7 mouse cellular contexts compared by ENCODE assay signal in the genomic region with DNA sequence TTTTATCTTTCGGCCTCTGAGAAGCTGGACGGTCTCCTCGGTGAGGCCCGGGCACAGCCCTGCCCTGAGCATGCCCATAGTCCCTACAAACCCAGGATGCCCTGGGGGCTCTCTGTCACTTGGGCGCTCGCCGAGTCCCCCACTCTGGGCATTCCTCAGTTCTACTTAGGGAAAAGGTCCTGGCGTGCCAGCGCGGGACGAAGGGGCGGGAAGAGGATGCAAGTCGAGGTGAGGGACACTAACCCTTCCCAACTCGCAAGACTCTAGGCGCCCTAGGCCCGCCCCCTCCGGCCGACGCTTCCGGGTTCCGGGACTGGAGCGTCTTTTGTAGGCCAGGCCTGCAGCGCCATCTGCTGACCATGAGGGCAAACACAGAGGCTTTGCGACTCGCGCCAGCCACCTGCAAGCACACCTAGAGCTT. TPM values are rescaled to one million over a fixed set of nuclear protein-coding genes. Genes with fewer than 3 reads are reported as not detected.
A peak's percentile ranks its signal among the peaks of the same experiment; 100 is the strongest.
DNase-seq lines count a peak whose midpoint lies in the region; ATAC-seq and TF ChIP-seq lines count a peak whose summit lies in the region.

Gene Rad51d, minus strand, starts transcription at position 273 of the 421 bp plus-strand sequence.

- TF ChIP-seq POLR2A in small intestine, adult 2 months (IDR thresholded peaks at IDR 0.05; ENCODE audit: low read depth, low read length), result peak; percentile 72

- peak within 1 kb of the TSS; percentile 57 for H3K27ac ChIP-seq in intestine, postnatal 0 days (ENCODE audit: low read depth, low read length)
- peak within 1 kb of the TSS; percentile 42; the same call in 1 of the 2 replicates for H3K27ac ChIP-seq in midbrain, embryonic 12.5 days (replicated peaks)
- H3K27ac ChIP-seq in small intestine, adult 2 months (ENCODE audit: insufficient read depth, low read depth, low read length), result peak within 1 kb of the TSS; percentile 76

- ATAC-seq in intestine, postnatal 0 days, result peak; percentile 92
- ATAC-seq in midbrain, embryonic 12.5 days (ENCODE audit: low FRiP score, low read depth), result peak; percentile 92

- H3K4me2 ChIP-seq in intestine, postnatal 0 days (replicated peaks; ENCODE audit: low read depth), result peak within 1 kb of the TSS; percentile 81
- H3K4me2 ChIP-seq in midbrain, embryonic 12.5 days (replicated peaks), result peak within 1 kb of the TSS; percentile 79

- intact Hi-C loops in left cerebral cortex, postnatal 4 days (cut with DNase I), result loop anchor here (5.0 kb wide), 2 partner anchors 653 to 893 kb away; no protein-coding TSS in a partner anchor

- H3K4me1 ChIP-seq in intestine, postnatal 0 days (replicated peaks; ENCODE audit: control insufficient read depth, insufficient read depth, low read length), result no peaks in the 10 kb centered on the region; the same call in 1 of the 2 replicates
- peaks cover 12% of the 10 kb centered on the region for H3K4me1 ChIP-seq in midbrain, embryonic 12.5 days
- peaks cover 2% of the 10 kb centered on the region; the same call in 1 of the 2 replicates for H3K4me1 ChIP-seq in small intestine, adult 2 months (ENCODE audit: control insufficient read depth, insufficient read depth, insufficient read length, low read length)

- peak; percentile 96 for TF ChIP-seq CTCF in intestine, postnatal 0 days (IDR thresholded peaks at IDR 0.05; ENCODE audit: low read depth)
- TF ChIP-seq CTCF in small intestine, adult 2 months (IDR thresholded peaks at IDR 0.05; ENCODE audit: extremely low read depth, insufficient read length, insufficient replicate concordance, low read depth, low read length), result peak; percentile 88

- peak within 1 kb of the TSS; percentile 73 for H3K9ac ChIP-seq in intestine, postnatal 0 days (ENCODE audit: low read depth, low read length)
- peak within 1 kb of the TSS; percentile 72 for H3K9ac ChIP-seq in midbrain, embryonic 12.5 days (replicated peaks)

- no peaks in the 10 kb centered on the region for H3K36me3 ChIP-seq in intestine, postnatal 0 days (ENCODE audit: control insufficient read depth, insufficient read depth)
- no peaks in the 10 kb centered on the region for H3K36me3 ChIP-seq in midbrain, embryonic 12.5 days
- no peaks in the 10 kb centered on the region for H3K36me3 ChIP-seq in small intestine, adult 2 months (ENCODE audit: control insufficient read depth, insufficient read depth, low read length)

- H3K4me3 ChIP-seq in intestine, postnatal 0 days (ENCODE audit: low read depth, low read length), result peak within 1 kb of the TSS; percentile 61
- H3K4me3 ChIP-seq in midbrain, embryonic 12.5 days, result peak within 1 kb of the TSS; percentile 71
- peak within 1 kb of the TSS; percentile 71 for H3K4me3 ChIP-seq in small intestine, adult 2 months (ENCODE audit: low read depth, low read length)

- DNase-seq in adrenal gland, adult 8-10 months, result peak; percentile 91
- DNase-seq in embryo, embryonic 9.5 days (ENCODE audit: extremely low spot score), result peak; percentile 94
- peak; percentile 44 for DNase-seq in gonadal fat pad, adult 2 months (ENCODE audit: low read depth)
- peak; percentile 96 for DNase-seq in left cerebral cortex, postnatal 4 days

- no peaks in the 10 kb centered on the region for H3K9me3 ChIP-seq in intestine, postnatal 0 days (ENCODE audit: control insufficient read depth)
- no peaks in the 10 kb centered on the region for H3K9me3 ChIP-seq in midbrain, embryonic 12.5 days

- WGBS in intestine, postnatal 0 days, result 0% methylated on average over 26 of the region's 26 CpGs
- under 1% methylated on average over 26 of the region's 26 CpGs for WGBS in midbrain, embryonic 12.5 days
- under 1% methylated on average over 26 of the region's 26 CpGs for WGBS in small intestine, adult 2 months

- H3K27me3 ChIP-seq in intestine, postnatal 0 days (replicated peaks; ENCODE audit: control insufficient read depth, insufficient read depth, low read length), result no peaks in the 10 kb centered on the region; the same call in 1 of the 2 replicates
- peaks cover 12% of the 10 kb centered on the region for H3K27me3 ChIP-seq in midbrain, embryonic 12.5 days
- H3K27me3 ChIP-seq in small intestine, adult 2 months (ENCODE audit: control insufficient read depth, insufficient read depth, low read length), result no peaks in the 10 kb centered on the region

RNA-seq across cellular contexts. Expression of gene Rad51d, which starts in this region (rescaled TPM):
- 10 to 100 TPM; 13.4 to 20.9 (median 18.1) TPM for total RNA-seq in adrenal gland, adult 8-10 months (2022)
- polyA plus RNA-seq in gonadal fat pad, adult 2 months (2012; rRNA removed), result 19.5 and 22.4 TPM in 2 replicates
- polyA plus RNA-seq in intestine, postnatal 0 days (2015; fragmentation: Nextera tagmentation; extraction: Ambion mirVana), result 9.1 and 9.7 TPM in 2 replicates
- 10 to 100 TPM; 12.1 to 12.5 TPM for total RNA-seq in left cerebral cortex, postnatal 4 days (2021)
- 12.8 and 14.1 TPM in 2 replicates for polyA plus RNA-seq in midbrain, embryonic 12.5 days (2016; fragmentation: Nextera tagmentation; extraction: Ambion mirVana)
- 6.8 and 10.2 TPM in 2 replicates for polyA plus RNA-seq in small intestine, adult 2 months (2012; rRNA removed)

Comparison
In these comparisons a context has a peak if more than half of its experiments do, and no peak if none do; other contexts are left out.
1. Peak in every context shown above with its lines: DNase-seq, ATAC-seq, H3K4me3 ChIP-seq and H3K27ac ChIP-seq.
2. DNase-seq: peak in every context shown above with its lines; median percentile 96 in left cerebral cortex, postnatal 4 days; 94 in embryo, embryonic 9.5 days; 91 in adrenal gland, adult 8-10 months; 44 in gonadal fat pad, adult 2 months.